Mouse (Mus musculus) lung, postnatal 10 days (tissue): Measurements from ENCODE around the gene Minos1.

Experiments
- DNase-seq: peaks from one replicate; pipeline ENCODE4 v3.0.0; 2021

Gene Minos1

GRCm38 (mm10) chr4:139130701-139131549 lies at the start of gene Minos1:
TSS of gene Minos1 (minus strand) at chr4:139131113.
- peak; percentile 98 for DNase-seq

DNA sequence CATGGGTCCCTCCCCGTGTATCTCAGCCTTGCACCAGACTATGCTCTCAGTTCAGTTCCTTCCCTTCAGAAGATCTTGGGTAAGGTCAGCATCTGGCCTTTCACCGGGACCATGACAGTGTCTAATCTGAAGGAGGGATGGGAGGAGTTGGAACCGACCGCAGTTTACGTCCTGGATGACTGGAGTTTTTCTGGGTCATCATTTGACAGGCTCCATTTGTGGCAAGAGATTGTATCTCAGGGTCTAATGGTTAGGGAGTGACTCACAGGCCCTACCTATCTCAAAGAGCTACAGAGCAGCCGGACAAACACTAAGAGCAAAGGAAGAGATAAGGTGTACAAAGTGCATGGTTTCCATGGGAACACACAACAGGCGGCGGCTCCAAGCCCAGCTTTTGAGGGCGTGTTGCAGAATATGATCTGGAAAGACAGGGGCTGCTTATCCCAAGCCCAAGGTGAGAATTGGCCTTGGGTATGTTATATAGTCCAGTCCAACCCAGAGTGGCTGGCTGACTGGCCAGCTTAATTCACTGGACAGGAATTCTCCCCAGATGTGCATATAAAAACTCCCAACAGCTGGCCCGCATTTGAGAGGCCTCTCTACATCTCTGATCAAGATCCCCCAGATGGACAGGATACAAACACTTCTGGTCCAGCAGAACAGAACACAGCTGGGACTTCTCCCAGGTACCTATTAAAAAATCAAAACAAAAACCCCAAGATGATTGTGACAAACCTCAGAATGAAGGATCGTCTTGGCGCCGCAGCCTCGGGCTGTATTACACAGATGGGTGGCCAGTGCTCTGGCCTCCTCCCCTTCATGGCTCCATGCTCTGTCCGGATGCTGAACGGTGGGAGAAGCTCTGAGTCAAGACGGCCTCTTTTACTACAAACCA lies 49.1 kb upstream of the Minos1 start:
- DNase-seq, result peak; percentile 59

DNA sequence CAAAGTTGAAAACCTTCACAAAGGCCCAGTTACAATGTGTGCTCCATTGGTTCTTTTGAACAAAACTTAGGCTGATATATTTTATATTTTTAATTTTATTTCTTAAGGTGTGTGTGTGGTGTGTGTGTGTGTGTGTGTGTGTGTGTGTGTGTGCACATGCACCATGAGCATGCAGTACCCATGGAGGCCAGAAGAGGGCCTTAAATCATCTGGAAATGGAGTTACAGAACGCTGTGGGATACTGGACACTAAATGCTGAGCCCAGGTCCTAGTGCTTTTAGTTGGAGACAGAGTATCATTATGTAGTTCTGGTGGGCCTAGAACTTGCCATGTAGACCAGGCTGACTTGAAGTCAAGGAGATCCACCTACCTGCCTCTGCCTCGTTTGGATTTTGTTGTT lies 48.3 kb upstream of the Minos1 start:
- DNase-seq, result no peak

GRCm38 (mm10) chr4:139178377-139178776 lies 47.5 kb upstream of the Minos1 start:
- DNase-seq, result no peak

DNA sequence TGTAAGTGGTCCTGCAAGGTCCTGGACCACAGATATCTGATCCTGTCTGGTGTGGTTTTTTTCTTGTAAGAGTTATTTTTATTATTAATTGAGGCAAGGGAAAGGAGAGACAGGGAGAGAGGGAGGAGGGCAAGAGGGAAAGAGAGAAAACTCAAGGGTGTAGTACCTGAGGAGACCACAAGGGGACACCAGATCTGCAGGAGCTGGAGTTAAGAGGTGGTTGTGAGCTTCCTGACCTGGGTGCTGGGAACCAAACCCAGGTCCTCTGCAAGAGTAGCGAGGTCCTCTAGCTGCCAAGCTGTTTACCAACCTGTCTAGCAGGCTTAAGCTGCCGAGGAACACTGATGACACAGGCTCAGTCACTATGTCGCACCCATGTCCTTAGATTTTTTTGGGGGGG lies 47.0 kb upstream of the Minos1 start:
- no peak for DNase-seq

DNA sequence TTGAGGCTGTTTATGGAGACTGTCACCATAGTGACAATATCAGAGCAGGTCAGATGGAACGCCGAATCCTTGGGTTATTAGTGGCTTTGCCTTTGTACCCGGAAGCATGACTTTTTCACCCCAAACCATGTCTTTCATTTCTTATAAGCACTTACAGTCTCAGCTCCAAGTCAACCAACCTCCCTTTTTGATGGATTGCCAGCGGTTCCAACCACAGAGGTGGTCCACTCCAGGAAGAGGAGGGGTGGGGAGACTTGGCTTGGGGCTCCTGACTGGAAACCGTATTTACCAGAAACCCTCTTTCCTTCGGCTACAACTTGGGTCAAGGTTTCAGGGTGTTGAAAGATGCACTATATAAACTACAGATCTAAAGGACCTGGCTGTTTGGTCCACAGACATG lies 45.1 kb upstream of the Minos1 start:
- peak; percentile 84 for DNase-seq

- DNase-seq, result peak; percentile 79
Observed at GRCm38 (mm10) chr4:139175061-139175971, 44.4 kb upstream of the Minos1 start.

GRCm38 (mm10) chr4:139169748-139170279 lies 38.9 kb upstream of the Minos1 start:
- no peak for DNase-seq

- DNase-seq, result peak; percentile 82
Observed at GRCm38 (mm10) chr4:139168985-139169747, 38.3 kb upstream of the Minos1 start.

- no peak for DNase-seq
Observed at GRCm38 (mm10) chr4:139167107-139167506, 36.2 kb upstream of the Minos1 start.

GRCm38 (mm10) chr4:139166244-139166643 lies 35.3 kb upstream of the Minos1 start:
- DNase-seq, result no peak

DNA sequence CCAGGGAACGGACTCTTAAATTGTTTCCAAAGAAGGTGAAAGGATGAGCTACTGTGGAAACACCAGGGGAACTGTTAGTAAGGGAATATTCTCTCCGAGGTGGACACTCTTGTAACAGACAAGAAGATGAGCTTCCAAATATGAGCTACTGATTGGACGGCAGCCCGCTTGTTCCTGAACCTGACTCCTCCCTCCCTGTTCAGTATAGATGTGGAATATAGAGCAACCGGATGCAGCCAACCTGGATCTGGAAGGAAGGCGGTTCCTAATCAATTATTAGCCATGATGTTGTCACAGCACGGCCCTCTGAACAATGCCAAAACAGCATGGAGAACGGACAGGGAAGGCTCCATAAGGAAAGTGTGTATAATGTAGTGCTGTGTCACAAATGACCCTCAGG lies 34.3 kb upstream of the Minos1 start:
- no peak for DNase-seq

DNA sequence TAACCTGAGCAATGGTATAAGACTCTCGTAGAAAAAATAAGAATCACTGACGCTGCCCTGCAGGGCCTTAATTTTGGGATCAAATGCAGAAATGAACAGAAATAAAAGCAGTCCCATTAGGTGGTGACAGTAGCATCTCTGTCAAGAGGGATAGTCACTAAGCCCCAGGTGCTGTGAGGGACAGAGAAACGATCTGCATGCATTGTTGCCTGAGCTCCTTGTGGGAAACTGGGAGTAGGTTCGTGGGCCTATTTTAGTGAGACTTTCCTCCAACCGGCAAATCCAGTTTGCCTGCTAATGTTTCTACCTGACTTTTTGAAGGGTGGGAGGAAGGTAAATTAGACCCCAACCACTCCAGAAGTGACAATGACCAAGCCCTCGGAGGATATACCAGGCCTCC lies 33.2 kb upstream of the Minos1 start:
- DNase-seq, result no peak

- DNase-seq, result no peak
Observed at GRCm38 (mm10) chr4:139161076-139161475, 30.2 kb upstream of the Minos1 start.

- peak; percentile 41 for DNase-seq
Observed at GRCm38 (mm10) chr4:139158350-139158749, 27.4 kb upstream of the Minos1 start.

- DNase-seq, result no peak
Observed at GRCm38 (mm10) chr4:139156538-139156937, 25.6 kb upstream of the Minos1 start.

DNA sequence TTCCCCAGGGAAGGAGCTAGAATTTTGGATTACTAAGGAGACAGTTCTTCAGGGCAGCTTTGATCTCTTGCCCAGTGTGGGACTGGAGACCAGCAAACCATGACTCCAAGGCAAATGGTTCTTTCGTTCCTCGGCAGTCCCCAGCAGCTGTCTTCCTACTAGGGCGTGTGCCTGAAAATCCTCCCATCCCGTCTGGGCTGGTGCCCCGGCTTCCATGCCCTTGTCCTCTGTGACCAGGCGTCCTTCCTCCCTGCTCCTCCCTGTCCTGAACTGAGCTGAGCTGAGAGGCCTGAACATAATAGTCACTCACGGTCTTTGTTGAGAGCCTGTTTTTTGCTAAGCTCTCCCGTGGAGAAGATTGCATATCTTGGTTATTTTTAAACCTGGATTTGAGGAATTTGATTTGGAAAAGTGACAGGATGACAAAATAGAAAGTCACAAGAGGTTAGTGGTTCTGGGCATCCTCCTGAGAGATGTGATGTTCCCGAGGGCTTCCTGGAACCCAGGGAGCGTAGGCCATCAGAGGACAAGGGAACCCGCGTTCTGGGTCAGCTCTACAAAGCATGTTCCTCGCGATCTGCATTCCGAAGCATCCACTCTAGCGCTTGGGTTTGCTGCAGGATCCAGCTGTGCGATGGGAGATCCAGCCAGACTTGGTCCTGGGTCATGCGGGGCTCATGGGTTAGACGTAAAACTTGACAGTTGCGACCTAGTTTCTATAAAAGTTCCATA lies 23.8 kb upstream of the Minos1 start:
- peak; percentile 67 for DNase-seq

- DNase-seq, result no peak
Observed at GRCm38 (mm10) chr4:139151370-139151769, 20.5 kb upstream of the Minos1 start.

- DNase-seq, result peak; percentile 69
Observed at GRCm38 (mm10) chr4:139146760-139147159, 15.8 kb upstream of the Minos1 start.

DNA sequence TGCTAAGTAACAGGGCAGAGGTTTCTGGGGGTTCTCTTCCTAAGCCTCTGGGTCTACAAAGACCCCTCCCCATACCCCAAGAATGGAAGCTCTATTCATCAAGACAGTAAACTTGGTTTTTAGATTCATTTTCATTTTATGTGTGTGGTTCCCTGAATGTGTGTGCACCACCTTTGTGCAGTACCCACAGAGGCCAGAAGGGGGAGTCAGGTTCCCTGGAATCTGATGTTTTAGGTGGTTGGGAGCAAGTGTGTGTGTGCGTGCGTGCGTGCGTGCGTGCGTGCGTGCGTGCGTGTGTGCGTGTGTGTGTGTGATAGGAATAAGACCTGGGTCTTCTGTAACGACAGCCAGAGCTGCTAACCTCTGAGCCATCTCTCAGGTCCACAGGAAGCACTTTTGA lies 14.2 kb upstream of the Minos1 start:
- peak; percentile 34 for DNase-seq

DNA sequence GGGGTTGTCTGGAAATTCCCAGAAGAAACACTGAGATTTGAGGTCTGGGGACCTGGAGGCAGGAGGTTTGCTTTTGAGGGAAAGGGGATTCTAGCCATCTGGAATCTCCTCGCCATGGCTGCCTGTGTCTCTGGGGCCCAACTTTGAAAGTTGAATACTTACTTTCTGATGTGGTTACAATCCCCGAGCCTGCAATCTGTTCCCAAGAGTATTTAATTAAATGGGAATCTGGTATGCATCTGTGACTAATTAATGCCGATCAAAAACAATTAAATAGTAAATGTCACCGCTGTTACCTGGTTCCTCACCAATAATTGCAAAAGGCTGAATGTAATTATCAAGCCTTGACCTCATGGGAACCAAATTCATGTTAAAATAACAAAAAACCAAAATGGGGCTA lies 13.7 kb upstream of the Minos1 start:
- no peak for DNase-seq
